ENCODE assay signal across 14 mouse cellular contexts in the genomic region with DNA sequence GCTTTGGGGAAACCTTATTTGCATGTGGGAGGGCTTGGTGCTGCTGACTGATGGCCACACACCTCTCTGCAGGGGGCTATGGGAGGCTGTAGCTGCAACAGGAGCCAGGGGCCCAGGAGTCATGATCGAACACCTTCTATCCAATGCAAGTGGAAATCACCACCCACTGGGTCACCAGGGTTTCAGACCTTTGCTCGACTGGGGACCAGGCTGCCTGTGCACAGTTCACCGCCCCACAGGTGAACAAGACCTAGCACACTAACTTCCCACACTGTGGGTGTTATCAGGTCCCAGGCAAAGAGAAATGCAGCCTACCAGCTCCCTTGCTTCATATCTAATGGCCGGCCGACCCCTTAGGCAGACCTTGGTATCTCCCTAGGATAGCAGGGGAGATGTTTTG. TPM values are rescaled to one million over a fixed set of nuclear protein-coding genes. Genes with fewer than 3 reads are reported as not detected.
"Had no signal": no experiment of that assay in that cellular context is flagged by ENCODE, and none has a peak within 500 bp of the region (broad histone marks: within the 10 kb centered on the region; RNA-seq: fewer than 3 reads in every experiment).

No protein-coding gene starts in this region.

- H3K4me3 ChIP-seq: limb, embryonic 10.5 days; limb, embryonic 13.5 days; megakaryocyte, embryonic 14.5 days; midbrain, embryonic 10.5 days; midbrain, embryonic 13.5 days; myocyte had no signal

- H3K27ac ChIP-seq: limb, embryonic 13.5 days; liver, embryonic 14.5 days; macrophage; midbrain, embryonic 10.5 days; midbrain, embryonic 13.5 days; stomach, postnatal 0 days had no signal

- H3K9ac ChIP-seq: limb, embryonic 13.5 days; liver, embryonic 14.5 days; lung, embryonic 14.5 days; midbrain, embryonic 13.5 days had no signal

- H3K9me3 ChIP-seq: limb, embryonic 10.5 days; limb, embryonic 13.5 days; megakaryocyte, embryonic 14.5 days; midbrain, embryonic 10.5 days; midbrain, embryonic 13.5 days had no signal

- DNase-seq: lung, embryonic 14.5 days; thymus, postnatal 25 days had no signal

- H3K36me3 ChIP-seq: limb, embryonic 10.5 days; limb, embryonic 13.5 days; midbrain, embryonic 10.5 days; midbrain, embryonic 13.5 days had no signal

- H3K27me3 ChIP-seq: megakaryocyte, embryonic 14.5 days; midbrain, embryonic 13.5 days had no signal

- ATAC-seq: lung, postnatal 0 days; midbrain, embryonic 13.5 days; midbrain, embryonic 16.5 days had no signal

- H3K4me1 ChIP-seq: megakaryocyte, embryonic 14.5 days had no signal

- H3K4me2 ChIP-seq: limb, embryonic 13.5 days; lung, embryonic 14.5 days; midbrain, embryonic 13.5 days had no signal

RNA-seq across cellular contexts. Expression of a gene that starts 8.1 kb away (rescaled TPM):
- total RNA-seq: monocyte, adult 5-6 weeks had no signal
- polyA plus RNA-seq: macrophage had no signal
